Mouse (Mus musculus): ENCODE data around the gene Leap2.
"Not testable (repeated sequence)": the region's sequence is repeated elsewhere in the genome, so short reads cannot be mapped to it uniquely, and the experiment has no call there.

The Leap2 gene

DNA sequence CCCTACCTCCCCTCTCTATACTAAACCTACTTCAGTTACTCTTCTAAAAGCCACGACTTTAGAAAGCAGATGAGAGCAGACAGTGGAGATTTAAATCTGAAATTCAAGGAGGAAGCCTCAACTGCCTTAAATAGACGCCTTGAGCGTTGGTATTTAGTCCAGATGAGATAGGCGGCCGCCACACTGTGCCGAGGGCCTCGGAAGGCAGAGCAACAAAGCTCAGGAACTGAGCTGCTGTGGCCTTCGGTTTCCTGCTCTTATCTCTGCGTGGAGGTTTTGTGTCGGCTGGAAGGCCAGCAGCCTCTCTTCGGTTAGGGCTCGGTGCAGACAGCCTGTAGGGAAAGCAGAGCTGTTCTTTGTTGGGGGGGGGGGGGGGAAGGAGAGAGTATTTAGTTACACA is 19.0 kb upstream of the Leap2 start:
- DNase-seq (ENCODE audit: low read depth, low spot score), result no peak

DNA sequence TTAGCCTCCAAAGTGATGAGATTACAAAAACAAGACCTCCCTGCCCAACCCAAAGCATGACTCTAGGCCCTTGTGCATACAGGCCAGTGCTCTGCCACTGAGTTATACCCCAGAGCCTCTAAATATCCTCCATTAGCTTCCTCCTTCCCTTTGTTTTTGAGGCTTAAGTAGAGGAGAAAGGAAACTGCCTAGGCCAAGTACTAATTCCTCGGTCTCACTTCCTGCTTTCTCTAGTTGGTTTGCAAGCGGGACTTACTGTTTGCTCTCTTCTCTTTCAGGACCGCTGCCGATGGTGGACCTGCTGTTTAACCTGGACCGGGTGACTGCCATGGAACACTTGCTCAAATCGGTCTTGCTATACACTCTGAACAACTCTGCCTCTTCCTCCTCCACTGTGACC is 13.4 kb upstream of the Leap2 start:
- DNase-seq (ENCODE audit: low read depth, low spot score), result no peak

DNA sequence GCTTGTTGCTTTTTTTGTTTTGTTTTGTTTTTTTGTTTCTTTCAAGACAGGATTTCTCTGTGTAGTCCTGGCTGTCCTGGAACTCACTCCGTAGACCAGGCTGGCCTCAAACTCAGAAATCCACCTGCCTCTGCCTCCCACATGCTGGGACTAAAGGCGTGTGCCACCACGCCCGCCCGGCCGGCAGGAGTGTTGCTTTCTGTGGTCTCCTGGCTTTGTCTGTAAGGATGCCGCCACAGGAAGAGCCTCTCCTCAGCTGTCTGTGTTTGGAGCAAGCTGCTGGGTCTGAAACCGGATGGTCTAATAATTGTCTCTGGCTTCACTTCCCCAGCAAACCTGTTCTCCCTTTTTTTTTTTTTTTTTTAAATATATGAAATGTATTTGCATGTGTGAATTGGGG is 12.5 kb upstream of the Leap2 start:
- DNase-seq (ENCODE audit: low read depth, low spot score), result no peak

DNA sequence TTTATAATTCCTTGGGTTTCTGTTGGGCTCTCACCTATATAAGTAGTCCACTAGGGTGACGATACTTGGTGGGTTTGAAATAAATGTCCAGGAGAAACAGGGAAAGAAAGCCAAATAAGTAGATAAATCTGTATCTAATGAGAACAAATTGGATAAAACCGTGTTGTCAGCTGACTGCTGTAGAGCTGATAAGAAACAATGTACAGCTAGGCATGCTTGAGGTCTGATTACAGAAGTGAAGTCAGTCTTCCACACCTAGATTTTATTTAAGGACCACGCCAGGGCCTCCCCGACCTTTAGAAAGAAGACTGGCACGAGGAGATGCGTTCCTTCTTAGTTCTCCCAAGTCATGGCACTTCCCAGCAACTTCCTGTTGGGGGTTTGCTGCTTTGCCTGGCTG is 10.1 kb upstream of the Leap2 start:
- DNase-seq (ENCODE audit: low read depth, low spot score), result no peak

DNA sequence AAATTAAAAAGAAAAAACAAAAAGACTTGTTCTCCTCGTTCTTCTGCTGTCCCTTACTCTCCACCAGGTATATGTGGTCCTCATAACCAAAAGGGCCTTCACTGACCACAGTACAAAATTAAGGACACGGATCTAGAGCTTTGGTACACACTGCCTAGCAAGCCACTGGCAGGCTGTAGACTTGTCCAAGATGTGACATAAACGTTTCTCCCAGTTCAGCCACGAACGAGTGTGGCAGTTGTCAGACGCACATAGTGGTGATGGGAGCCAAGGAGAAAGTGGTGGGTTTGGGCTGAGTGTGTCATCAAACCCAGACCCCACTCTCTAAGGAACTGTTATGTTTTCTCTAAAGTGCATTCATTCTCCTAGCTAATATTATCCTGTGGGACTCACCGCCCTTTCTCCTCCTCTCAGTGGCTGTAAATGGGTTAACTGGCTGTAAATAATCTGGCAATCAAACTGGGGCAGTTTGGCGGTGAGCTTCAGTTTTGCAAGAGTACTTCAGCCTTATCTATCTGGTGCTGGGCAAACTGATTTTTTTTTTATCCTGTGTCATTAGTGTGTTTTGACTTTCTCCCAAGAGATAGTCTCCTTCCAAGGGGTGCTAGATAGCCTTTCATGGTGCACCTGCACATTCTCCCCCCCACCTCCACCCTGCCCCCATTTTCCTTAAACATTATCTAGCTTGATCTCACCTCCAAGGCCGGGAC is 8.5 kb upstream of the Leap2 start:
- no peak for DNase-seq (ENCODE audit: low read depth, low spot score)

DNA sequence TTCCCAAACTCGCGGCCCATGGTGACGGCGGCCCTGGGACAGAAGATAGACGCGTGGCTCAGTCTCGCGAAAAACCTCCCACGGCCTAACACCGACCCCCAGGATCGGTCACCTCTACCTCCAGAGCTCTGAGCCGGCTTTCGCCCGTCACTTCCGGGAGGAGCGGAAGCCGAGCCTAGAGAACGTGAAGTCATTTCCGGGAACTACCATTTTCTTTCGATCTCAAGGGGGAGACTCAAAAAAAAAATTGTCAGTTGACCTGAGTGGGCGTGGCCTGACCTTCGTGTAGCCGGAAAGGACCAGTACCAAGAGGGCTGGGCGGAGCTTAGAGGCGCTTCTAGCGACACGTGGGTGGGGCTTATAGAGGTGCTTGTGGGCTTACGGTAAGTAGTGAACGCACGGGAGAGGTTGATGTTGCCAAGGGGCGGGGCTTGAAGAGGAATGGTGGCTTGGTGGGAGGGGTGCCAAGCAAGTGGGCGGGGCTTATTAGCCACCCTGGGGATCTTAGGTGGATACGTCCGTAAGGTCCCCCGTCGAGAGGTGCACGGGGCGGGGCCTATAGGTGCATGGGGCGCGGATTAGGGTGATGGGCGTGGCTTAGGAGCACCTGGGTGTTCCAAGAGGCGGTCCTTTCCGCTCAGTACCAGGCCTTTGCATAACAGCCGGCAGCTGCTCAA is 7.8 kb upstream of the Leap2 start, which contains the start of the genes Uqcrq and Gdf9:
Gene Uqcrq (minus strand): TSS at position 162 of the 677 bp plus-strand sequence.
Gene Gdf9 (plus strand): TSS at position 354 of the 677 bp plus-strand sequence.
- peak; percentile 100 for DNase-seq (ENCODE audit: low read depth, low spot score)

DNA sequence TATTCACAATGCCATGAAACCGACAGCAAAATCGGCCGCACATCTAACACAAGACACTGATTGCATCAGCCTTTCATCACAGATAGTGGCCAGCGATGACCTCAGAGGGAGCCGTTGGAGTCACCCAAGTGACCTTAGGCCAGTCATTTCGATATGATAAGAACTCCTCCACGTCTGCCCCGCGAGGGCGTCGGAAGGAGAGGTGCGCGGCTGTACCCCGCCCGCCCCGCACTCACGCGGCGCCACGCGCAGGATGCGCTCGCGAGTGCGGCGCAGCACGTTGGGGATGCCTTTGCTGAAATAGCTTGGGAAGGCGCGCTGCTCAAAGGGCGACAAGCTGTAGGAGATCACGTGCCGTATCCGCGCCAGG is 7.3 kb upstream of the Leap2 start:
- no peak for DNase-seq (ENCODE audit: low read depth, low spot score)

DNA sequence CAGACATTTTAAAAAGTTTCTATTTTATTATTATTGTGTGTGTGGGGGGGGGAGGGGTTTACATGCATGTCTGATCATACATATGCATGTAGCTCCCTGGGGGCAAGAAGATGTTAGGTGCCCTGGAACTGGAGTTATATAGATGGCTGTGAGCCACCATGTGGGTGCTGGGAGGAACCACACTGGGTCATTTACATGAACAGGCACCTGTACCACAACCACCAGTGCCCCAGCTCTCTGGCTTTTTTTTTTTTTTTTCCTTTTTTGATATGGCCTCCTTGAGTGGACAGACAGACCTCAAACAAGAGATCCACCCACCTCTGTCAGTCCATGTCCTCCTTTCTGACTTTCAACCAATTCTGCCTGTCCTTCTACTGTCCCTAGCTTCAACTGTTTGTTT is 6.2 kb upstream of the Leap2 start:
- DNase-seq (ENCODE audit: low read depth, low spot score), result peak; percentile 39

DNA sequence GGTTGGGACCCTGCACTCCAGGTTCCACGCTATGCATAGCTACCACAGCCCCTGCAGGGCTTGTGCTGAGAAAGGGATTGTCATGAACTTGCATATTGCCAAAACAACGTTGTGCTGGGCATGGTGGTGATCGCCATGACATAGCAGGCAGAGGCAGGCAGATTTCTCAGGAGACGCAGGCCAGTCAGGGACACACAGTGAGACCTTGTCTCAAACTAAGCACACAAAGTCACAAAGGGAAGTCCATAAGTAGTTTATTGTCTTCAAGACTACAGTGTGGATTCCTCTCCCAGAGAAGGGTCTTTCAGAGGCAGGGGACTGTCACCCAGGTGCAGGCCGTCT is 5.7 kb upstream of the Leap2 start:
- DNase-seq (ENCODE audit: low read depth, low spot score), result no peak

DNA sequence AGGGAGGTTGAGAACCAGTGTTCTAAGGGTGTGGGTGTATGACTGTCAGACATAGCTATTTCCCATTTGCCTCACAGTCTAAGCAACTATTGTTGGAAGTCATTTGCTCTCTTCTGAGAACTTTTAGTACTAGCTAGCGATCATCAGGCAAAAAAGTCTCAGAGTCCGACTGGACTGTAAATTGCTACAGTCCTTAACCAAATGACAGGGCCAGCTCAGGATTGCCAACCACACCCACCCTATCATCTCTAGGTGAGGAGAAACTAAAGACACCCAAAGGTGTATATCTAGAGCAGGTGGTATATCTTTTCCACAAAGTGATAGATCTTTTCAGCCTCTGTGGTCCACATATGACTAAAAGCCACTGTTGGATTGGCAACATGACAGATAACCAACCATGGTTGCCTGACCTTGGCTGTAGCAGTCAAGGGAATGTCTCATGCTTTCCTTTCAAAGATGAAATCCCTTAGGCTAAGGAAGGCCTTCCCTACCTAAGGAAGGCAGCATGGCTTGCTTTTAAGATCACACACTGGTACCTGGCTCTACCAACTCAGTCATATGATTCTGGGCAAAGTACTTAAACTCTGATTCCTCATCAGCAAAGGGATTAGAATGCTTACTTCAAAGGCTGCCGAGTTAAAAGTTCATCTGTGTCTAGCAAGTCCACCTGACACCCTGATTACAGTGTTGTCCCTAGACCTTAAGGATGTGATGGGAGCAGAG is 5.2 kb upstream of the Leap2 start:
- DNase-seq (ENCODE audit: low read depth, low spot score), result no peak

DNA sequence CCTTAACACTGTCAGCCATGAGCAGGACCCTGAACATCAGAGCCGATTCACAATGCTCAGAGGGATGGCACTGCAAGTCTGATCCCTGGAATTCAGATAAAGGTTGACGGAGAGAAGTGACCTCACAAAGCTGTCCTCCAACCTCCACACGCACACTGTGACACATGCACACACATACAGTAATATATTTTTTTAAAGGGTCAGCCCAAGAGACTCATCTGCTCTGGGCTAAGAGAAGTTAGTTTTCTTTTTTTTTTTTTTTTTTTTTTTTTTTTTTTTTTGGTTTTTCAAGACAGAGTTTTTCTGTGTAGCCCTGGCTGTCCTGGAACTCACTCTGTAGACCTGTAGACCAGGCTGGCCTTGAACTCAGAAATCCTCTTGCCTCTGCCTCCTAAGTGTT is 3.9 kb upstream of the Leap2 start:
- DNase-seq (ENCODE audit: low read depth, low spot score), result not testable (repeated sequence)

DNA sequence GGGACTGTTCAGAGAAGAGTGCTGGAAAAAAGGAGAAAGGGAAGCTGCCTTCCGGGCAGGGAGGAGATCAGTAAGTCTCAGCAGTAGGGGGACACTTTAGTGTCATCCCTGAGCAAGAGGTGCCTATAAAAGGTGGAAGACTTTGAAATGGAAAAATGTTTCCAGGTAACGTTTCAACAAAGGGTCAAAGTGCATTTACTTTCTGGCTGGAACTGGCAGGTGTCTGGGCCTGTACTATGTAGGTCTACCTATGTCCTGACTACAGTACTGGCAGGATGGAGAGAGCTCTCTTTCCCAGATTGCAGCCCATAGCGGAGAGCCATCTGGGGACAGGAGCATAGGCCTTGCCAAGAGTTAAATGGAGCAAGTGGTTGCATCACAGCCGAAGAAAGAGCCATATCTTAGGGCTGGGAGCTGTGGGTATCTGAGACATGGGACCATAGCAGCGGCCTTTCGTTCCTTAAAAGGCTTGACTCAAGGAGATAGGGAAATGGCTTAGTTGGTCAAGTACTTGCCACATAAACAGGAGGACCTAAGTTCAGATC is 2.8 kb upstream of the Leap2 start:
- DNase-seq (ENCODE audit: low read depth, low spot score), result no peak

DNA sequence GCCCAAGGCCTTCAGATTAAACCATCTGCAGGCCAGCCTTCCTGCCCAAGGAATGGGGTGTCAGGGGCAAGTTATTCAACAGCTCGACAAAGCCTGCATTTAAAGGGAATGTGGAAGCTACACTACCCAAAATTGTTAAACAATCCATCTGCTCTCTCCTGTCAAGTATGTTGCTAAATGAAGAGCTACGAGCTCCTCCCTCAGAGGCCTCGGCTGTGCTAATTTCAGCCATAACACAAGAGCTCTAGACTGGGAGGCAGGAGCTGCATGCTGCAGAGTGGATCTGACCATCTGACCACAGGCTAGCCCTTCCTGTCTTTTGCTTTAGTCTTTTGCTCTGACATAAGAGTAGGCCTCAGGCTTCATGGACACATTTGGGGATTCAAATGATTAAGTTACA is 2.3 kb upstream of the Leap2 start:
- DNase-seq (ENCODE audit: low read depth, low spot score), result no peak

DNA sequence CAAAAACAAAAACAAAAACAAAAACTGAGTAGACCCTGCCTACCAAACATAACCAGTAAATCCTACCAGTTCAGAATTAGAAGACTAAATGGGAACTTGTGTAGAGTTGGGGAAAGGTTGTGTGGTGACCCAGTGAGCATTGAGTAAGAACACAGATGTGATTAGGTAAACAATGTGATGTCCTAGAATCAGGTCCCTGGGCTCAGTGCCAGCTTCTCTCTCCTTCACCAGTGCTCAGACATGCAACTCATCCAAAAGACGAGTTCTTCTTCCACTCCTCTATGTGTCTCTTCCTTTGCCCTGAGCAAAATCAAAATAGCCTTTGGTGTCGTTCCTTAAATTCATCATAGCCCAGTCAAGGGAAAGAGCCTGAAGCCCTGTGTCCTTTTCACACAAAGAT is 1.9 kb upstream of the Leap2 start:
- no peak for DNase-seq (ENCODE audit: low read depth, low spot score)

DNA sequence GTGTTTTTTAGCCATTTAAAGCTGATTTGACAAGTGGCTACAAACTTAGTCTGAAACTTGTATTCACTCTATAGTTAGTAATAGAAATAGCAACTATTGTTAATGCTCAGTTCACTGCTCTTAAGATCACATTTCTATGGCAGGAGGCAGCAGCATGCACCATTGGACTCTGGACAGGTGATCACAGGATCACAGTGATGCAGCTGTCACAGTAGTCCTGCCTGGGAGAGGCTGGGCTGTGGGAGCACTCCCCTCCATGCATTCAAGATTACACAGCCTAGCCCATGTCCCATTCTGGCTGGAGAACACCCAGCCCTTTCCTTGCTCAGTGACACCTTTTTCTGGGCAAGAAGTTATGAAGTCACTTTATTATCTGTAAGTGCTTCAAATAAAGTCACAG is 4.9 kb downstream of the Leap2 start:
- no peak for DNase-seq (ENCODE audit: low read depth, low spot score)

DNA sequence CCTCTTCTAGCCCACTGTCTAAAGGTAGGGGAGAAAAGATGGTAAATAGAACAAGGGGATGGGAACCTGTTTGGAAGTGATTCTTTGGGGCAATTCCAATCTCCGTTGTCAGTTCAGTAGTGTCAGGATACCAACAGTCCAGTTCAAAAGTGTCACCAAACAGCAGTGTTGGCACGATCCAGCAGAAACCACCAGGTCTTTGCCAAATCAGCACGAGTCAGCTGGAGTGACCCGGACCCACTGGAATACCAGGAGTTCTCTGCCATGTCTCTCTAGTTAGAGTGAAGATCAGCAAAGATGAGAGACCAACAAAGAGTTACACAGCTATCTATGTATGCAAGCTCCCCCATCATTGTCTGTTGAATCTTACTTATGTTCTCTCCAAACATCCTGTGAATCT is 9.1 kb downstream of the Leap2 start:
- no peak for DNase-seq (ENCODE audit: low read depth, low spot score)

DNA sequence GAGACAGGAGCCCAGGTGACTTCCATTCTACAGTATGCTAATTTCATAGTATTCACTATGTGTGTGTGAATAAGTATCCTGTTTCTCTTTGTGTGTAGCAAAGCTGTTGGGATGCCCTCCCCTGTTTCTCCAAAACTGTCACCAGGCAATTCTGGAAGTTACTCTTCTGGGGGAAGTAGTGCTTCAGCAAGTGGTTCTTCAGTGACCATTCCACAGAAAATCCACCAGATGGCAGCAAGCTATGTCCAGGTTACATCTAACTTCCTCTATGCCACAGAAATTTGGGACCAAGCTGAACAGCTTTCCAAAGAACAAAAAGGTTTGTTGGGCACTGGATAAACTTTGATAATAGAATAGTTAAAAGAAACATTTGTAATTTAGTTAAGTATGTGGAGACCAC is 11.2 kb downstream of the Leap2 start:
- peak; percentile 30 for DNase-seq (ENCODE audit: low read depth, low spot score)

DNA sequence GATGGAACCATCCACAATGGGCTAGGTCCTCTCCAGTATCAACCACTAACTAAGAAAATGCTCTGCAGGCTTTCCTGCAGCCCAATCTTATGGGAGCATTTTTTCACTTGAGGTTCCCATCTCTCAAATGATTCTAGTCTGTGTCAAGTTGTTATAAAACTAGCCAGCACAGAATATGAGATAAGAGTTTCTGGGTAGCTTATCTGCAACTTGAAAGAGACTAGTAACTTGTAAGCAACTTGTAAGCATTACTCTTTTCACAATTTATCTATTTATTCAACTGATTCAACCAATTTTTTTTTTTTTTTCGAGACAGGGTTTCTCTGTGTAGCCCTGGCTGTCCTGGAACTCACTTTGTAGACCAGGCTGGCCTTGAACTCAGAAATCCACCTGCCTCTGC is 19.3 kb downstream of the Leap2 start:
- DNase-seq (ENCODE audit: low read depth, low spot score), result no peak

DNA sequence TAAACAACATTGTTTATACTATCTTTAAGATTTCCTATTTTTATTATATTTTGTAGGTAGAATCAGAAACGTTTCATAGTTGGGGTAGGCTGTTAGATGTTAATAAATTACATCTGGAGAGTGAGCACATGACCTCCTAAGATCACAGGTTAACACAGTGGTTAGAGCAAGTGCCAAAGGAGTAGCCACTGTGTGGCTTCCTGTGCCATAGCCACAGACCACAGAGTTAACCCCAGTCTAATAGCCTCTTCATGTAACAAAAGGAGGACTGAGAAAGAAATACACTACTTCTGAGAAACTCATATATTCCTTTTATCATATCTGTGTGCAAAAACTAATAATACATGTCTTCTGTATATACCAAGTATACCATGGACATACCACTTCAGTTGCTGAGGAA is 29.1 kb downstream of the Leap2 start:
- DNase-seq (ENCODE audit: low read depth, low spot score), result no peak

DNA sequence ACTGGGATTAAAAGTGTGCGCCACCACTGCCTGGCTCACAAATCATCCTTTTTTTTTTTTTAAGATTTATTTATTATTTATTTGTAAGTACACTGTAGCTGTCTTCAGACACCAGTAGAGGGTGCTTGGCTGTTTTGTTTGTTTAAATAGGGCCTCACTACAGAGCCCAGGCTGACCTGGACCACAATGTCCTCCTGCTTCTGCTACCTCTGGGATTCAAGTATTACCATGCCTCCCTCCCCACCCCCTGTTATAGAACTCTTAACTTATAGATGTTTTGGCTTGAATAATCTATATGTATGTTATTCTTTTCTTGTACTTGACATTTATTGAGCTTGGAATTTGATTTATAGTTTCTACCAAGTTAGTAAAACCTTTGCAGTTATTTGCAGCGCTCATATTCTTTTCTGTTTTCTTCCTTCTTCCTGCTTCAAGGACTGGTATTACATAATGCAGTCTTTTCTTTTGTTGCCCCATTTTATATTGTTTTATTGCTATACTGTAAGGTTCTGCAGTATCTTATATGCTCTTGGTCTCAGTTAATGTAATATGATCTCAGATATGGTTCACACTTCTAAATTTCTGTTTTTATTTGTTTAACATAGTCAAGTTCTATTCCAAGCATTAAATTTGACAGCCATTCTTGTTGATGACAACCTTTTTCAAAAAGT is 39.1 kb downstream of the Leap2 start:
- no peak for DNase-seq (ENCODE audit: low read depth, low spot score)

DNA sequence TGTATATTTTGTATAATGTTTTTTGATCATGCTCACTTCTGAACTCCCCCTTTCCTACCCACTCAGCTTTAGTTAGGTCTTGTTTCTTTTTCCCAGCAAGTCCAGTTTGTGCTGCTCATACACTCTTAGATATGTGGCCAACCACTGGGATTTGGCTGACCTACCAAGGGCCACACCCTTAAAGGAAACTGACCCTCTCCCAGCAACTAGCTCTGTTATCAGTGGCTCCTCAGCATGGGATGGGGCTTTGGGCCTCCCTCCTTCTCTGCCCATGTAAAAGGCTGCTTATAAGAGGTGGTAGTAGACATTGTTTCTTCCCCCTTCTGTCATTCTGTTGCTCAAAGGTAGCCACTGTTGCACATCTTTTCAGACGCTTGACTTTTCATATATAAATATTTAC is 44.1 kb downstream of the Leap2 start:
- no peak for DNase-seq (ENCODE audit: low read depth, low spot score)

Measured in A20 (cell line).